Mouse (Mus musculus): Measurements from ENCODE around the gene Madcam1.
"Not testable (repeated sequence)": the region's sequence is repeated elsewhere in the genome, so short reads cannot be mapped to it uniquely, and the experiment has no call there.

The Madcam1 gene

GRCm38 (mm10) chr10:79691986-79692548, 27.7 kb downstream of the Madcam1 start:
- DNase-seq: no peak

- DNase-seq: peak; percentile 56
Observed at GRCm38 (mm10) chr10:79693580-79694378, 29.4 kb downstream of the Madcam1 start.

- peak; percentile 66 for DNase-seq
Observed at GRCm38 (mm10) chr10:79694379-79694655, 30.0 kb downstream of the Madcam1 start.

GRCm38 (mm10) chr10:79695231-79696128, 31.1 kb downstream of the Madcam1 start:
- peak; percentile 87 for DNase-seq

GRCm38 (mm10) chr10:79696129-79696651, 31.8 kb downstream of the Madcam1 start:
- DNase-seq: no peak

- peak; percentile 92 for DNase-seq
Observed at GRCm38 (mm10) chr10:79697916-79698315, 33.6 kb downstream of the Madcam1 start.

GRCm38 (mm10) chr10:79698459-79698858, 34.1 kb downstream of the Madcam1 start:
- peak; percentile 54 for DNase-seq

GRCm38 (mm10) chr10:79700676-79701075, 36.3 kb downstream of the Madcam1 start:
- DNase-seq: no peak

GRCm38 (mm10) chr10:79701443-79702129, 37.2 kb downstream of the Madcam1 start:
- peak; percentile 58 for DNase-seq

- not testable (repeated sequence) for DNase-seq
Observed at GRCm38 (mm10) chr10:79702970-79703369, 38.6 kb downstream of the Madcam1 start.

- DNase-seq: peak; percentile 57
Observed at GRCm38 (mm10) chr10:79703541-79703940, 39.2 kb downstream of the Madcam1 start.

- peak; percentile 99 for DNase-seq
Observed at GRCm38 (mm10) chr10:79704065-79704969, 40.0 kb downstream of the Madcam1 start, which contains the start of gene Bsg. Bsg (plus strand) TSS chr10:79704491.

- DNase-seq: peak; percentile 60
Observed at GRCm38 (mm10) chr10:79704970-79705360, 40.6 kb downstream of the Madcam1 start.

GRCm38 (mm10) chr10:79705951-79706350, 41.6 kb downstream of the Madcam1 start:
- DNase-seq: no peak

GRCm38 (mm10) chr10:79706406-79707094, 42.2 kb downstream of the Madcam1 start:
- DNase-seq: peak; percentile 79

- peak; percentile 88 for DNase-seq
Observed at GRCm38 (mm10) chr10:79707162-79707561, 42.8 kb downstream of the Madcam1 start.

GRCm38 (mm10) chr10:79707759-79708158, 43.4 kb downstream of the Madcam1 start:
- DNase-seq: no peak

GRCm38 (mm10) chr10:79708668-79709067, 44.3 kb downstream of the Madcam1 start:
- DNase-seq: no peak

- no peak for DNase-seq
Observed at GRCm38 (mm10) chr10:79709307-79709706, 44.9 kb downstream of the Madcam1 start.

GRCm38 (mm10) chr10:79712029-79712428, 47.7 kb downstream of the Madcam1 start:
- no peak for DNase-seq

Data from cerebellum, adult 9-11 months (tissue).